Mouse (Mus musculus): Measurements from ENCODE around the gene Pcp4. TPM values are rescaled to one million over a fixed set of nuclear protein-coding genes. Genes with fewer than 3 reads are reported as not detected.

Gene Pcp4
- polyA plus RNA-seq, 1 experiment from 2014 or later, result 10.5 TPM

DNA sequence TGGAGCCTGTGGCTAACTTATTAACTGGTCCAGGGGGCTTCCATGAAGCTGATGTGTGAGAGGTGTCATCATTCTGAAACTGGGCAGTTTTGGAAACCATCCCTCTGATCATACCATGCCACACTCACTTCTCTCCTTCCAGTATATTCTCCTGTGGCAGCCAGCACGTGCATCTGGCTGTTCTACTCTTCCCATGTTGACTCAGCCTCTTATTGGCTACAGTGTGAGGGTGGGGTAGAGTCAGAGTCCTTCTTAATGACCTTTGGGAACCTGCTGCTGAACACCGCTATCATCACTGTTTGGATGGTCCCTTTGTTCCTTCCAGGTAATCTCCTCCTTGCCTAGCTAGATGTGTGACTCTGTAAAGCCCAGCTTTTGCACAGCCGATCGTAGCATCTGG is 63.6 kb downstream of the Pcp4 start:
- Histone ChIP-seq H3K27ac (no peak overlapping the region), H3K4me2 (no peak overlapping the region), H3K36me3 (no peaks in the 10 kb centered on the region), H3K4me3 (replicated peaks) (no peak overlapping the region), H3K4me1 (replicated peaks) (no peaks in the 10 kb centered on the region), H3K27me3 (no peaks in the 10 kb centered on the region), H3K9me3 (no peaks in the 10 kb centered on the region), H3K9ac (replicated peaks) (no peak overlapping the region)
- 74% methylated on average over 4 of the region's 4 CpGs for WGBS
- ATAC-seq (ENCODE audit: insufficient number of reproducible peaks, insufficient read depth, low FRiP score, low TSS enrichment, low read depth), result no peak

DNA sequence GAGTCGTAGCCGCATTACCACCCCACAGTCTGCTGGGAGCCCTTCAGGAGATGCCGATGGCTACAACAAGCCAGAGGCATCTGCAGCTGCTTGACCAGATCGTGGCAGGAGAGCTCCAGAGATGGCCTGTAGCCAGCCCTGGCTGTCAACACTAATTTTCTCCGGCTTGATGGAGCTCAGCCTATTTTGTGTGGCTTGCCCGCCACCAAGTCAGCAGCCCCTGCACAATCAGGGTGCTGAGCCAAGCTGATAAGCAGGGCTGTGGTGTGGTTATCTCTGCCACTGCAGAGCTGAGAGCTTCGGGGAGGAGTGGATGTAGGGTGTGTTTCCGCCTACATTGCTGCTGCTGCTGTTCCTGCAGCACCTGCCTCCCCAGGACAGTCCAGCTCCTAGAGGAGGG is 66.3 kb downstream of the Pcp4 start:
- H3K4me3 ChIP-seq (replicated peaks), result no peak overlapping the region
- H3K4me2 ChIP-seq, result no peak overlapping the region
- H3K4me1 ChIP-seq (replicated peaks), result no peaks in the 10 kb centered on the region
- H3K27me3 ChIP-seq, result no peaks in the 10 kb centered on the region
- no peak overlapping the region for H3K27ac ChIP-seq
- ATAC-seq (ENCODE audit: insufficient number of reproducible peaks, insufficient read depth, low FRiP score, low TSS enrichment, low read depth), result no peak
- H3K36me3 ChIP-seq, result no peaks in the 10 kb centered on the region
- no peaks in the 10 kb centered on the region for H3K9me3 ChIP-seq
- H3K9ac ChIP-seq (replicated peaks), result no peak overlapping the region
- WGBS, result 78% methylated on average over 8 of the region's 8 CpGs

DNA sequence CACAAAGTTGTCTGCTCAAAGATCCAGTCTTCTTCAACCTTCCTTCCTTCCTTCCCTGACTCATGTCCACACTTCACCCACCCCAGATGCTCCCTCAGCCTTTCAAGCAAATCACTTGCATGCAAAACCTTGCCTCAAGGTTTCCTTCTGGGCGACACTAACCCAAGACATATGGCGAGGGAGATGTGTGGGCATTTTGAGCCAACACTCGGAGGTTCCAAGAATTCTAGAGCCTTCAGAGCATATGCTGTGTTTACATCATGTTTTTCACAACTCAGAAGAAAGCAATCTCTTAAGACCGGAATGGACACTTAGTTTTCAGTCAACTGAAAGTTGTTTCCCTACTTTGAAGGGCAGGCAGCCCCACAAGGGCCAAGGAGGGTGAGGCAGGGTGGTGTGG is 67.9 kb downstream of the Pcp4 start:
- no peak overlapping the region for H3K9ac ChIP-seq (replicated peaks)

DNA sequence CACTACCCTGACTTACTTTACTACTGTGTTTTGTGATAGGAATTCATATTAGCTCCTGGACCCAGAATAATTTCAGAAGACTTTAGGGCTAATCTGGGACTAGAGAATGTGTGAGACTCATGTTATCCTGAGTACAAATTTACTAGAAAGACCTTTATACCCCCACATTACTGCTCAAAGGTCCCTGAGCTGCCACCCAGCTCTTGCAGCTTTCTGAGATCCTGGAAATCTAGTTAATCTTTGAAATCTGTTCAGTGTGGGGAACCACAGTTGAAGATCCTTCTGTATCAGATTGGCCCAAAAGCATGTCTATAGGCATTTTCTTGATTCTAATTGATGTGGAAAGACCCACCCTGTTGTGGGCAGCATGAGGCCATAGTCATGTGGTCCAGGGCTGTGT is 69.0 kb downstream of the Pcp4 start:
- ATAC-seq (ENCODE audit: insufficient number of reproducible peaks, insufficient read depth, low FRiP score, low TSS enrichment, low read depth), result no peak
- H3K4me1 ChIP-seq (replicated peaks), result no peaks in the 10 kb centered on the region; the same call in 1 of the 2 replicates
- H3K36me3 ChIP-seq, result no peaks in the 10 kb centered on the region
- no peaks in the 10 kb centered on the region for H3K27me3 ChIP-seq
- no peaks in the 10 kb centered on the region for H3K9me3 ChIP-seq
- no peak overlapping the region for H3K4me3 ChIP-seq (replicated peaks)
- H3K4me2 ChIP-seq, result no peak overlapping the region
- H3K27ac ChIP-seq, result no peak overlapping the region
- no peak overlapping the region for H3K9ac ChIP-seq (replicated peaks)

More for the DNA sequence above, 67.9 kb downstream of the Pcp4 start:
- Histone ChIP-seq H3K4me1 (replicated peaks) (no peaks in the 10 kb centered on the region; the same call in 1 of the 2 replicates), H3K4me2 (no peak overlapping the region), H3K27ac (no peak overlapping the region), H3K27me3 (no peaks in the 10 kb centered on the region), H3K9me3 (no peaks in the 10 kb centered on the region), H3K4me3 (replicated peaks) (no peak overlapping the region), H3K36me3 (no peaks in the 10 kb centered on the region)
- WGBS, result 83% methylated on average over 4 of the region's 4 CpGs
- no peak for ATAC-seq (ENCODE audit: insufficient number of reproducible peaks, insufficient read depth, low FRiP score, low TSS enrichment, low read depth)

DNA sequence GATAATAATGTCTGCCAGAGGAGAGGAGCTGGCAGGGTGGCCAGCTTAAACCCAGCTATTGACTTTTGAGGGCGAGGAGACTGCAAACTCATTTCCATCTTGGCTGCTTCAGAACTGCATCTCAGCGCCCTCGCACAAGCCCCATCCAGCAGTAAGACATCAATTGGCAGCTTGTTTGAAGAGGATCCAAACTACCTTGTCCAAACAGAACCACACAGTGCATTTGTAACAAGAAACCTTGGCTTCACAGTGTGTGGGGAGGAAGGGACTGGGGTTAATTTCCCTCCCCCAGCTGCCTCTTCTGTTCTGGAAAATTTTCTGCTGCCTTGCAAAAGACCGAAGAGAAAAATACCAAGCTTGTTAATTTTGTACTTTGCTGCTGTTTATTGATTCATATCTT is 71.7 kb downstream of the Pcp4 start:
- ATAC-seq (ENCODE audit: insufficient number of reproducible peaks, insufficient read depth, low FRiP score, low TSS enrichment, low read depth), result no peak
- no peak overlapping the region for H3K27ac ChIP-seq
- no peaks in the 10 kb centered on the region for H3K36me3 ChIP-seq
- H3K4me2 ChIP-seq, result no peak overlapping the region
- WGBS, result 70% methylated on average over 4 of the region's 4 CpGs
- H3K9ac ChIP-seq (replicated peaks), result no peak overlapping the region
- no peaks in the 10 kb centered on the region; the same call in 1 of the 2 replicates for H3K4me1 ChIP-seq (replicated peaks)
- no peak overlapping the region for H3K4me3 ChIP-seq (replicated peaks)
- H3K27me3 ChIP-seq, result no peaks in the 10 kb centered on the region
- no peaks in the 10 kb centered on the region for H3K9me3 ChIP-seq

DNA sequence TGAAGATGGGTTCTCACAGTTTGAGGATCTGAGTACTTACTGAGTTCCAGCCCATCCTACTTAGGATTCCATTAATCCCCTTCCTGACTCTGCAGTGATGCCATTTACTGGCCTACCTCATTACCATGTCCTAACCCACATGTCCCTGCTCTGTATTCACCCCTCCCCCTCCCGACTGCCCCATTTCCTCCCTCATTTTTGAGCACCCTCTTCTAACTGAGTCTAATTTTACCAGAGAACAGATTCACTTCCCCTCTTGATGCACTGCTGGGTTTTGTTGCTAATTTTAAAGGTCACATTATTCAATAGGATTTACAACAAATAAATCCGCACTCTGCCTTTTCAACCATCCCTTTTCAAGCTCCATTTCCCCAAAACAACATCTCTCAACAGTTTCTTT is 73.7 kb downstream of the Pcp4 start:
- no peak for ATAC-seq (ENCODE audit: insufficient number of reproducible peaks, insufficient read depth, low FRiP score, low TSS enrichment, low read depth)
- H3K9me3 ChIP-seq, result no peaks in the 10 kb centered on the region
- H3K27ac ChIP-seq, result no peak overlapping the region
- no peak overlapping the region for H3K4me2 ChIP-seq
- no peak overlapping the region for H3K4me3 ChIP-seq (replicated peaks)
- no peaks in the 10 kb centered on the region for H3K36me3 ChIP-seq
- H3K27me3 ChIP-seq, result no peaks in the 10 kb centered on the region
- 74% methylated on average over 2 of the region's 2 CpGs for whole genome bisulfite sequencing
- H3K4me1 ChIP-seq (replicated peaks), result peaks cover 18% of the 10 kb centered on the region; the same call in 1 of the 2 replicates
- no peak overlapping the region for H3K9ac ChIP-seq (replicated peaks)

DNA sequence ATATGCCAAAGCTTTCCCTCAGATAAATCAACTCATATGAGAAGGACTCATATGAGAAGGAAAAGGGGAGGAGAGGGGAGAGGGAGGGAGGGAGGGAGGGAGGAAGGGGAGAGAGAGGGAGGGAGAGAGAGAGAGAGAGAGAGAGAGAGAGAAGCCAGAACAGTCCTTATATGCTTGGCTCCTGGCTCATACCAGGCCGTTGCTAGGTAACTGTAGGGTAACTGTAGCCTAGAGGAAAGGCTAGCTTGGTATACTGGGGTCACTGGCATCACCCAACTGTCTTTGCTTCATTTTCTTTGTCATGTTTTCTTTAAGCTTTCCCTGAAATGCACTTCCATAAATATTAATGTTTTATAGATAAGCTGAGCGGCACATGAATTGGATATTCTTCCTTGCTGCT is 85.3 kb downstream of the Pcp4 start:
- H3K27ac ChIP-seq, result no peak overlapping the region
- no peak overlapping the region for H3K4me2 ChIP-seq
- H3K36me3 ChIP-seq, result no peaks in the 10 kb centered on the region
- 85% methylated on average over 2 of the region's 2 CpGs for WGBS
- no peaks in the 10 kb centered on the region for H3K9me3 ChIP-seq
- no peaks in the 10 kb centered on the region for H3K4me1 ChIP-seq (replicated peaks)
- H3K4me3 ChIP-seq (replicated peaks), result no peak overlapping the region
- ATAC-seq (ENCODE audit: insufficient number of reproducible peaks, insufficient read depth, low FRiP score, low TSS enrichment, low read depth), result no peak
- H3K27me3 ChIP-seq, result no peaks in the 10 kb centered on the region
- H3K9ac ChIP-seq (replicated peaks), result no peak overlapping the region

DNA sequence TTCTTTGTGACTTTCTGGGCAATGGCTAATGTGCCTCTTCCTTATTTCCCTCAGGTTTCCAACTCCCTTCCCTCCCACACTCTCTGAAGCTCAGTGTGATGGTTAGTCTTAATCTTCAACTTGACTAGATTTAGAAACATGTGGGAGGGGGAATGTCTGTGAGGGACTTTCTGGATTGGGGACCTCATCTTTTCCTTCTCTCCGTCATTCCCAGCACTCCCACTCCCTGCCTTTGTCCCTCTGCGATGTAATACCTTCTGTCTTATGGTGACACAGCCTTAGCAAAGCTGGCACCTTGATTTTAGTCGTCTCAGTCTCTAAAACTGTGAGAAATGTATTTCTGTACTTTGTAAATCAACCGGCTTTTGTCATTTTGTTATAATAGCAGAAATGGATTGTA is 88.0 kb downstream of the Pcp4 start:
- WGBS, result 85% methylated on average over 4 of the region's 4 CpGs
- Histone ChIP-seq H3K9ac (replicated peaks) (no peak overlapping the region), H3K27me3 (no peaks in the 10 kb centered on the region), H3K4me1 (replicated peaks) (no peaks in the 10 kb centered on the region), H3K27ac (no peak overlapping the region), H3K9me3 (no peaks in the 10 kb centered on the region), H3K4me3 (replicated peaks) (no peak overlapping the region), H3K36me3 (no peaks in the 10 kb centered on the region), H3K4me2 (no peak overlapping the region)
- no peak for ATAC-seq (ENCODE audit: insufficient number of reproducible peaks, insufficient read depth, low FRiP score, low TSS enrichment, low read depth)

DNA sequence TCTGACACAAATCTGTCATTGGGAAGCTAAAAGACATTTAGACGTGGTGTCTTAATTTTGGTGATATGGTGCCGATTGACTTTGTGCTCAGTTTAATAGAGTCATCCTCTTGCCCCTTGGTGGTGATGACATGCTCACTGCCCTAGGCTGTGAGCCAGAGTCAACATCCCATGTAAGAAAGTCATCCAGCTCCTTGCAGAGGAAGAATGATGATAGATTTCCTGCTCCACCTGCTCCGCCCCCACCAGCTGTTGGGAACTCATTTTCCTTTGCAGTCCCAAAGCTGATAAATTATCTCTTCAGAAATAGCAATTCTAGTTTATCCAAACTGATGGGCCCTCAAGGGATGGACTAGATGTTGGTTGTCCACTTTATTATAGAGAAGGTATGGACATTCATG is 89.2 kb downstream of the Pcp4 start:
- WGBS, result 86% methylated on average over 3 of the region's 3 CpGs
- no peak overlapping the region for H3K4me2 ChIP-seq
- H3K9ac ChIP-seq (replicated peaks), result no peak overlapping the region
- no peaks in the 10 kb centered on the region for H3K27me3 ChIP-seq
- no peak overlapping the region for H3K27ac ChIP-seq
- no peak overlapping the region for H3K4me3 ChIP-seq (replicated peaks)
- no peaks in the 10 kb centered on the region for H3K36me3 ChIP-seq
- no peaks in the 10 kb centered on the region for H3K4me1 ChIP-seq (replicated peaks)
- H3K9me3 ChIP-seq, result no peaks in the 10 kb centered on the region
- no peak for ATAC-seq (ENCODE audit: insufficient number of reproducible peaks, insufficient read depth, low FRiP score, low TSS enrichment, low read depth)

DNA sequence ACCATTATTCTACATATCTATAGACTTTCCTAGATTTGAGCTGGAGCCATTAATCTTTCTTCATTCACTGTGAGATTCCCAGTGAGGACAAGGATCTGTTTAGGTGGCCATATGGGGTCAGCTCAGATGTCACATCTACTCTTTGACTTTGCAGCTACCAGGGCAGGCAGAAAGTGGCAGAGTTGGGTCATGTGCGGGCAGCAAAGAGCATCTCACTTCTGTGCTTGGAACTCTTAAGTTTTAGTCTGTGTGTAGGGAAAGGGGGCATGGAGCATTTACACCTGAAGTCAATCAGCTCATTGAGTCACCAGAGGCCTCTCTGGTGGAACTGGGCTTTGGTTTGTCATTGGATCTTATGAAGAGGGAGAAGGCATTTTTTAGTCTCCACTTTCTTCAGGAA is 90.9 kb downstream of the Pcp4 start:
- H3K4me1 ChIP-seq (replicated peaks), result no peaks in the 10 kb centered on the region; the same call in 1 of the 2 replicates
- H3K27ac ChIP-seq, result no peak overlapping the region
- no peaks in the 10 kb centered on the region for H3K27me3 ChIP-seq
- H3K36me3 ChIP-seq, result no peaks in the 10 kb centered on the region
- ATAC-seq (ENCODE audit: insufficient number of reproducible peaks, insufficient read depth, low FRiP score, low TSS enrichment, low read depth), result no peak
- H3K9ac ChIP-seq (replicated peaks), result no peak overlapping the region
- no peaks in the 10 kb centered on the region for H3K9me3 ChIP-seq
- H3K4me3 ChIP-seq (replicated peaks), result no peak overlapping the region
- H3K4me2 ChIP-seq, result no peak overlapping the region
- 88% methylated on average over 1 of the region's 1 CpGs for WGBS

DNA sequence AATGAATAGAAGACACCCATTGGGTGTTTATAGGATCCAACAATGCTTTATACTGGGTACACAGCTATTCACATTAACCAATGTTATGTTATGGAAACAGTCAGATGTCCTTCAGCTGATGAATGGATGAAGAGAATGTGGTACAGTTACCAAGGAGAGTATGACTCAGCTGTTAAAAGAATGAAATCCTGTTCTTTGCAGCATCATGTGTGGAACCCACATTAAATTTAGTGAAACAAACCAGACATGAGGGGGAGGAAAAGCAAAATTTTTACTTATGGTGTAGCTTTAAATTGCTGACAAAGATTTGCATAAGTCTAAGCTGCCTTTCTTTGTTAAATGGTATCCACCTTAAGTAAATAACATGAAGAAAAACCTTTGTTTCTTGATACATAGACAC is 92.4 kb downstream of the Pcp4 start:
- no peak overlapping the region for H3K9ac ChIP-seq (replicated peaks)
- no peak overlapping the region for H3K27ac ChIP-seq
- no peak overlapping the region for H3K4me2 ChIP-seq
- H3K9me3 ChIP-seq, result no peaks in the 10 kb centered on the region
- peaks cover 7% of the 10 kb centered on the region for H3K4me1 ChIP-seq (replicated peaks)
- no peak overlapping the region for H3K4me3 ChIP-seq (replicated peaks)
- no peaks in the 10 kb centered on the region for H3K36me3 ChIP-seq
- no peak for ATAC-seq (ENCODE audit: insufficient number of reproducible peaks, insufficient read depth, low FRiP score, low TSS enrichment, low read depth)
- H3K27me3 ChIP-seq, result no peaks in the 10 kb centered on the region

DNA sequence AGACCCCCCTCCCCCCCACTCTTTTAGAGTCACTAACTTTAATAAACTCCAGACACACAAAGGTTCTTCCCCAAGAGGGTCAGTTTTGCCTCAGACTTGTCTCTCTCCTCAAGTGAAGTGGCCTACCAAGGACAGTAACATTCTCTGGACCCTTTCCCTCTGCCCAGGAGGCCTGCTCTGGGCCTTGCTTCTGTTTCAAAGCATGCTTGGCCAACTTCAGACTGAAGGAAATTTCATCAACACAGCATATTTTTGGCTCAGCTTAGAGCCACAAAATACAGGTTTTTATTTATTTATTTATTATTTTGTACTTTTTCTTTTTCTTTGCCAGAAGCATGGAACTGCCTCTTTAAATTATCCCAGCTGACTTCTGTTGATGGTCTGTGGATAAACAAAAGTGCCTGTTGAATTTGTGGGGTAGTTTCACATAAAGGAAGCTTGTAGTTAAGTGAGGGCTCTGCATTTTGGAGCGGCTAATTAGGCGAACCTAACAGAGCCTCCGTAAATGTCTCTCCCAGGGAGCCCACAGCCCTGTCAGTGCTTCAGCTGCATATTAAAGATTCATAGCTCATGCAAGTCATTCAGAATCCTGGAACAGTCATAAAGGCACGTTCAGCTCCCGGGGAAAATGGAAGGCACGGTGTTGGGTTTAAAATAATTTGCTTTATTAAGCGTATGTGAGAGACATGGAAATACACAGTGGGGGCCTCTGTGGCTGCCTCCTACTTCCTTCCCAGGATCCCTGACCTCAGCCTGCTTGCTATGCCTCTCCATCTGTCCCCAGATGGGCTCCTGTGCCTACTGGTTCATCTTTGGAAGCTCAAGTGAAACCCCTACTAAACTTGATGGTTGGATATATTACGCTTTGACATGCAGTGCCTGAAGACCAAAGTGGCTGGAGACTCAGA is 96.2 kb downstream of the Pcp4 start:
- ATAC-seq (ENCODE audit: insufficient number of reproducible peaks, insufficient read depth, low FRiP score, low TSS enrichment, low read depth), result peak; percentile 56; the same call in 1 of the 2 replicates
- peak overlapping the region; percentile 30 for H3K27ac ChIP-seq

More for the DNA sequence above, 96.2 kb downstream of the Pcp4 start:
- Histone ChIP-seq H3K36me3 (no peaks in the 10 kb centered on the region), H3K27me3 (no peaks in the 10 kb centered on the region), H3K4me1 (replicated peaks) (peaks cover 13% of the 10 kb centered on the region), H3K4me2 (no peak overlapping the region), H3K4me3 (replicated peaks) (no peak overlapping the region), H3K9ac (replicated peaks) (no peak overlapping the region), H3K9me3 (no peaks in the 10 kb centered on the region)
- WGBS, result 45% methylated on average over 8 of the region's 8 CpGs
